Mouse (Mus musculus) kidney, adult 2 months (tissue): ENCODE measurements at regions not wholly inside any gene's neighbourhood (a gene's known extent, or its start where the extent isn't known, plus 50 kb on each side); places are given as distances from the start of the nearest gene placed in this dataset.

Experiments
- CTCF ChIP-seq: fragments of 200-500 bp; conservative IDR thresholded peaks from 2 replicates; pipeline ENCODE4 v1.5.1; 2011; ENCODE audit warnings: low read depth, mild to moderate bottlenecking, control low read depth, low read length, moderate library complexity, mixed read lengths; ENCODE audit not compliant: insufficient read depth, insufficient read length
- POLR2A ChIP-seq: fragments of 200-500 bp; IDR thresholded peaks from one replicate; pipeline ENCODE4 v1.6.1; 2011; ENCODE audit warnings: low read depth, low read length, control low read depth

- TF ChIP-seq CTCF (no peak), POLR2A (no peak)
Observed at GRCm38 (mm10) chr4:83974214-83975012, 449.1 kb downstream of the Ccdc171 start.
